Mouse (Mus musculus) kidney, postnatal 0 days (tissue): ENCODE measurements at regions not wholly inside any gene's neighbourhood (a gene's known extent, or its start where the extent isn't known, plus 50 kb on each side); places are given as distances from the start of the nearest gene placed in this dataset.

ENCODE experiments used
- ATAC-seq: fragments of 200-750 bp; cut with Nextera tagmentation; replicated peaks from 2 replicates; pipeline ENCODE4 v1.8.0; 2017; ENCODE audit warnings: low read depth, moderate number of reproducible peaks, moderate TSS enrichment, moderate library complexity; ENCODE audit not compliant: low FRiP score
- DNase-seq: peaks from one replicate; pipeline ENCODE4 v3.0.0-alpha.2; 2016; ENCODE audit warnings: low spot score
- H3K27ac ChIP-seq: fragments of 300-500 bp; sonication (generic); 2 replicates; pipeline ENCODE4 v1.5.1; 2014; ENCODE audit warnings: mild to moderate bottlenecking
- H3K27me3 ChIP-seq: fragments of 300-500 bp; sonication (generic); 2 replicates; pipeline ENCODE4 v1.6.1; 2014; ENCODE audit warnings: low read length, mixed read lengths; ENCODE audit not compliant: insufficient read depth
- H3K36me3 ChIP-seq: fragments of 300-500 bp; sonication (generic); 2 replicates; pipeline ENCODE4 v1.6.1; 2014; ENCODE audit warnings: low read length, mixed read lengths; ENCODE audit not compliant: insufficient read depth
- H3K4me1 ChIP-seq: fragments of 300-500 bp; sonication (generic); replicated peaks from 2 replicates; pipeline ENCODE4 v1.6.1; 2014; ENCODE audit warnings: antibody characterized with exemption, low read length, mixed read lengths; ENCODE audit not compliant: insufficient read depth
- H3K4me2 ChIP-seq: fragments of 300-500 bp; sonication (generic); 2 replicates; pipeline ENCODE4 v1.6.1; 2014; ENCODE audit warnings: mild to moderate bottlenecking, low read length, moderate library complexity, mixed read lengths
- H3K4me3 ChIP-seq: fragments of 300-500 bp; sonication (generic); replicated peaks from 2 replicates; pipeline ENCODE4 v1.5.1; 2014; ENCODE audit warnings: low read depth, low read length
- H3K9ac ChIP-seq: fragments of 300-500 bp; sonication (generic); 2 replicates; pipeline ENCODE4 v1.6.1; 2014; ENCODE audit warnings: low read depth, low read length
- H3K9me3 ChIP-seq: fragments of 300-500 bp; sonication (generic); replicated peaks from 2 replicates; pipeline ENCODE4 v1.6.1; 2016; ENCODE audit warnings: low read length, inconsistent platforms, mixed read lengths
- CTCF ChIP-seq: IDR thresholded peaks from 2 replicates; pipeline ENCODE4 v1.5.1; 2016; ENCODE audit warnings: antibody characterized with exemption, low read depth, mild to moderate bottlenecking, moderate library complexity
- WGBS: fragments of 180-500 bp; shearing (Covaris S2); extraction: QIAGEN DNeasy Blood & Tissue Kit; methylation state at CpG from one replicate; pipeline ENCODE4 v1.1.7; 2014; 5-methylcytosine and 5-hydroxymethylcytosine counted together

DNA sequence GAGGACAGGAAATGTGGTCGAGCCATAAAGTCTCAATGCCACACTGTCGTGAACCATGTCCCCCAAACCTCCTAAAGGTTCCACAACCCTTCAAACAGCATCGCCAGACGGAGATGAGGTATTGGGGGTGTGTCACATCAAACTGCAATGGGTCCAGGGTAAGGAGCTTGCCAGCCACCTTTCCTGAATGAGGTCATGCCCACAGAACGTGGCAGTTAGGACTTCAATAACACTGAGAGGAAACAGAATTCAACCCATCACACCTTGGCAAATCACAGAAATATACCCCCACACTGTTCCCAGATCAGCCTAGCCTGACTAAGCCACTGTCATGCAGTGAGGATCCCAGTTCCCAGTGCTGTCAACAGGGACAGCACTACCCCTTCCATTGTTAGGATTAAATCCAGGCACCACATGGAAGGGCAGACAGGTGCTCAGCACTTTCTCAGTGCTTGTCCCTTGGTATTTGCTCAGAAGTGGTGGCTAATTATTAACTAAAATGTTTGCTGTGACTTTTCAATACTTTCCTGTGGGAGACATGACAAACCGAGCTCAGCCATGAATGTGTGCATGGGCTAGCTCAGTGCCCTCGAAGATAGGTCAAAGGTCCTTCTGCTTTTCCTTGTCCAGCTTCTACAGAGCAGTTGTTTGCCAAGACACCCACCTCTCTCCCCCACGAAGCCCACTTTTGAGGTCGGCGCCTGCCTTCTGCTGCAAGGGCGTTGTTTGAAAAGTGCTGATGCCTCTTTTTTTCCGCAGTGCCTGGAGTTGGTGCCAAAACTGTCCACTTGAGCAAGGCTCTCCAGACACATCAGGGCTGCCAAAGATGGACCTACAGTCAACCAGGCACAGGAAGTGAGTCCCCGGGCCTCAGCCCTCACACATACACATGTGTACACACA is 525.7 kb downstream of the Bnc2 start:
- no peaks in the 10 kb centered on the region; the same call in 1 of the 2 replicates for H3K9me3 ChIP-seq
- 69% methylated on average over 13 of the region's 13 CpGs for WGBS
- H3K4me3 ChIP-seq: no peak overlapping the region
- peak; percentile 21; the same call in 1 of the 2 replicates for ATAC-seq
- no peaks in the 10 kb centered on the region for H3K36me3 ChIP-seq
- no peak for TF ChIP-seq CTCF
- H3K4me1 ChIP-seq: no peaks in the 10 kb centered on the region
- no peak overlapping the region for H3K27ac ChIP-seq
- H3K4me2 ChIP-seq: no peak overlapping the region
- no peaks in the 10 kb centered on the region for H3K27me3 ChIP-seq
- H3K9ac ChIP-seq: no peak overlapping the region
- DNase-seq: no peak

DNA sequence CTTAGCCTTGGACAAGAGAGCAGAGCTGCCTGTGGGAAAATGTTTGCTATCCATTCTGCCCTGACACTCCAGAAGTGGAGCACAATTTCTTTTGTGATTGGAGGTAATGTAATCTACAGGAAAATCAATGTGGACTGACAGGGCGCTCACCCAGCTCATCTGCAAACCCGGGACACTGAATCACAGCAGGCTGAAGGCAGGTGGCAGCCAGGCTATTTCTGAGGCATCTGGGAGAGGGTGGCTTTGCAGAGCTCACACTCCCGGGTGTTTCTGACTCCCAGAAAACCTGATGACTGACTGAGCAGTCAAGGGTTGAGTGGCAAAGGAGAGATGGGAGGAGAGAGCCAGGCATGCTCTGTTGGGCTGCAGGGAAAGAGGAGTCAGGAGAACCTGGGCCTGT is 524.4 kb downstream of the Bnc2 start:
- no peak for TF ChIP-seq CTCF
- Histone ChIP-seq H3K27ac (no peak overlapping the region), H3K4me3 (no peak overlapping the region), H3K9ac (no peak overlapping the region), H3K4me1 (no peaks in the 10 kb centered on the region), H3K4me2 (no peak overlapping the region), H3K9me3 (no peaks in the 10 kb centered on the region; the same call in 1 of the 2 replicates), H3K27me3 (no peaks in the 10 kb centered on the region), H3K36me3 (no peaks in the 10 kb centered on the region)
- ATAC-seq (no peak), DNase-seq (no peak)
- 28% methylated on average over 3 of the region's 3 CpGs for WGBS

- H3K27me3 ChIP-seq: no peaks in the 10 kb centered on the region
- no peak for TF ChIP-seq CTCF
- no peaks in the 10 kb centered on the region; the same call in 1 of the 2 replicates for H3K9me3 ChIP-seq
- no peak overlapping the region for H3K4me3 ChIP-seq
- H3K4me2 ChIP-seq: no peak overlapping the region
- ATAC-seq (no peak), DNase-seq (no peak)
- no peaks in the 10 kb centered on the region for H3K4me1 ChIP-seq
- H3K9ac ChIP-seq: no peak overlapping the region
- WGBS: 54% methylated on average over 9 of the region's 9 CpGs
- no peak overlapping the region for H3K27ac ChIP-seq
- H3K36me3 ChIP-seq: no peaks in the 10 kb centered on the region
Measured at GRCm38 (mm10) chr4:84151247-84151646, 523.8 kb downstream of the Bnc2 start.

GRCm38 (mm10) chr4:84151971-84152450 is 523.1 kb downstream of the Bnc2 start:
- Histone ChIP-seq H3K27me3 (no peaks in the 10 kb centered on the region), H3K9me3 (no peaks in the 10 kb centered on the region; the same call in 1 of the 2 replicates), H3K36me3 (no peaks in the 10 kb centered on the region), H3K4me2 (no peak overlapping the region), H3K4me3 (no peak overlapping the region), H3K4me1 (no peaks in the 10 kb centered on the region), H3K27ac (no peak overlapping the region), H3K9ac (no peak overlapping the region)
- WGBS: 42% methylated on average over 6 of the region's 6 CpGs
- no peak for TF ChIP-seq CTCF
- no peak for ATAC-seq
- no peak for DNase-seq

- WGBS: 87% methylated on average over 9 of the region's 9 CpGs
- no peak for ATAC-seq
- no peak for TF ChIP-seq CTCF
Measured at GRCm38 (mm10) chr4:84153571-84153970, 521.5 kb downstream of the Bnc2 start.

GRCm38 (mm10) chr4:84157911-84158647 is 517.0 kb downstream of the Bnc2 start:
- Histone ChIP-seq H3K27ac (no peak overlapping the region), H3K4me3 (no peak overlapping the region), H3K4me1 (no peaks in the 10 kb centered on the region), H3K9me3 (no peaks in the 10 kb centered on the region), H3K36me3 (no peaks in the 10 kb centered on the region), H3K9ac (no peak overlapping the region), H3K27me3 (no peaks in the 10 kb centered on the region), H3K4me2 (no peak overlapping the region)
- no peak for DNase-seq
- TF ChIP-seq CTCF: no peak
- WGBS: 67% methylated on average over 5 of the region's 5 CpGs
- no peak for ATAC-seq

More at GRCm38 (mm10) chr4:84153571-84153970, 521.5 kb downstream of the Bnc2 start:
- Histone ChIP-seq H3K36me3 (no peaks in the 10 kb centered on the region), H3K9me3 (no peaks in the 10 kb centered on the region; the same call in 1 of the 2 replicates), H3K4me3 (no peak overlapping the region), H3K27me3 (no peaks in the 10 kb centered on the region), H3K4me2 (no peak overlapping the region), H3K27ac (no peak overlapping the region), H3K9ac (no peak overlapping the region), H3K4me1 (no peaks in the 10 kb centered on the region)
- DNase-seq: no peak
